Mouse (Mus musculus): ENCODE measurements at regions not wholly inside any gene's neighbourhood (a gene's known extent, or its start where the extent isn't known, plus 50 kb on each side); places are given as distances from the start of the nearest gene placed in this dataset.

- no peaks in the 10 kb centered on the region for H3K9me3 ChIP-seq (replicated peaks; ENCODE audit: control insufficient read depth, low read length)
- 89% methylated on average over 15 of the region's 15 CpGs for WGBS
- H3K36me3 ChIP-seq (replicated peaks; ENCODE audit: control insufficient read depth, insufficient read depth, low read length) = no peaks in the 10 kb centered on the region
- no peak overlapping the region for H3K27ac ChIP-seq (ENCODE audit: low read depth)
- ATAC-seq (ENCODE audit: insufficient read depth, low read depth) = no peak
- H3K4me1 ChIP-seq (ENCODE audit: control insufficient read depth, insufficient read depth) = no peaks in the 10 kb centered on the region
- no peaks in the 10 kb centered on the region for H3K27me3 ChIP-seq (ENCODE audit: control insufficient read depth, insufficient read depth, low read length)
- H3K9ac ChIP-seq (replicated peaks; ENCODE audit: low read depth, low read length) = no peak overlapping the region
- TF ChIP-seq CTCF (IDR thresholded peaks at IDR 0.05; ENCODE audit: low read depth) = no peak
- TF ChIP-seq EP300 (IDR thresholded peaks at IDR 0.05; ENCODE audit: low read depth) = no peak
- H3K4me3 ChIP-seq (ENCODE audit: low read depth, low read length) = no peak overlapping the region
- H3K4me2 ChIP-seq (ENCODE audit: low read depth, low read length) = no peak overlapping the region
- no peak for DNase-seq (ENCODE audit: low spot score)
Measured at GRCm38 (mm10) chr14:25253016-25253850, 205.8 kb upstream of the Zmiz1 start.

GRCm38 (mm10) chr14:25263121-25263520 lies 195.9 kb upstream of the Zmiz1 start:
- 89% methylated on average over 1 of the region's 1 CpGs for WGBS
- H3K9ac ChIP-seq (replicated peaks; ENCODE audit: low read depth, low read length) = no peak overlapping the region
- no peak overlapping the region for H3K4me3 ChIP-seq (ENCODE audit: low read depth, low read length)
- no peaks in the 10 kb centered on the region for H3K4me1 ChIP-seq (ENCODE audit: control insufficient read depth, insufficient read depth)
- H3K9me3 ChIP-seq (replicated peaks; ENCODE audit: control insufficient read depth, low read length) = no peaks in the 10 kb centered on the region
- ATAC-seq (ENCODE audit: insufficient read depth, low read depth) (no peak), DNase-seq (ENCODE audit: low spot score) (no peak)
- no peak overlapping the region for H3K4me2 ChIP-seq (ENCODE audit: low read depth, low read length)
- H3K27me3 ChIP-seq (ENCODE audit: control insufficient read depth, insufficient read depth, low read length) = no peaks in the 10 kb centered on the region
- H3K27ac ChIP-seq (ENCODE audit: low read depth) = no peak overlapping the region
- H3K36me3 ChIP-seq (replicated peaks; ENCODE audit: control insufficient read depth, insufficient read depth, low read length) = no peaks in the 10 kb centered on the region
- TF ChIP-seq CTCF (IDR thresholded peaks at IDR 0.05; ENCODE audit: low read depth) (no peak), EP300 (IDR thresholded peaks at IDR 0.05; ENCODE audit: low read depth) (no peak)

- Histone ChIP-seq H3K4me3 (ENCODE audit: low read depth, low read length) (no peak overlapping the region), H3K9ac (replicated peaks; ENCODE audit: low read depth, low read length) (no peak overlapping the region), H3K9me3 (replicated peaks; ENCODE audit: control insufficient read depth, low read length) (no peaks in the 10 kb centered on the region), H3K4me2 (ENCODE audit: low read depth, low read length) (no peak overlapping the region), H3K27ac (ENCODE audit: low read depth) (no peak overlapping the region), H3K36me3 (replicated peaks; ENCODE audit: control insufficient read depth, insufficient read depth, low read length) (no peaks in the 10 kb centered on the region), H3K4me1 (ENCODE audit: control insufficient read depth, insufficient read depth) (no peaks in the 10 kb centered on the region), H3K27me3 (ENCODE audit: control insufficient read depth, insufficient read depth, low read length) (no peaks in the 10 kb centered on the region)
- no peak for TF ChIP-seq EP300 (IDR thresholded peaks at IDR 0.05; ENCODE audit: low read depth)
- TF ChIP-seq CTCF (IDR thresholded peaks at IDR 0.05; ENCODE audit: low read depth) = no peak
- ATAC-seq (ENCODE audit: insufficient read depth, low read depth) (no peak), DNase-seq (ENCODE audit: low spot score) (no peak)
- WGBS = 63% methylated on average over 4 of the region's 4 CpGs
Measured at GRCm38 (mm10) chr14:25266846-25267245, 192.1 kb upstream of the Zmiz1 start.

- Histone ChIP-seq H3K36me3 (replicated peaks; ENCODE audit: control insufficient read depth, insufficient read depth, low read length) (no peaks in the 10 kb centered on the region), H3K27me3 (ENCODE audit: control insufficient read depth, insufficient read depth, low read length) (no peaks in the 10 kb centered on the region), H3K27ac (ENCODE audit: low read depth) (no peak overlapping the region), H3K9ac (replicated peaks; ENCODE audit: low read depth, low read length) (no peak overlapping the region), H3K4me3 (ENCODE audit: low read depth, low read length) (no peak overlapping the region), H3K9me3 (replicated peaks; ENCODE audit: control insufficient read depth, low read length) (no peaks in the 10 kb centered on the region), H3K4me2 (ENCODE audit: low read depth, low read length) (no peak overlapping the region), H3K4me1 (ENCODE audit: control insufficient read depth, insufficient read depth) (no peaks in the 10 kb centered on the region)
- TF ChIP-seq CTCF (IDR thresholded peaks at IDR 0.05; ENCODE audit: low read depth) = no peak
- TF ChIP-seq EP300 (IDR thresholded peaks at IDR 0.05; ENCODE audit: low read depth) = no peak
- no peak for ATAC-seq (ENCODE audit: insufficient read depth, low read depth)
- no peak for DNase-seq (ENCODE audit: low spot score)
- WGBS = 84% methylated on average over 13 of the region's 13 CpGs
Measured at GRCm38 (mm10) chr14:25268090-25268631, 190.8 kb upstream of the Zmiz1 start.

- Histone ChIP-seq H3K27ac (ENCODE audit: low read depth) (no peak overlapping the region), H3K36me3 (replicated peaks; ENCODE audit: control insufficient read depth, insufficient read depth, low read length) (no peaks in the 10 kb centered on the region), H3K9me3 (replicated peaks; ENCODE audit: control insufficient read depth, low read length) (no peaks in the 10 kb centered on the region), H3K9ac (replicated peaks; ENCODE audit: low read depth, low read length) (no peak overlapping the region), H3K4me1 (ENCODE audit: control insufficient read depth, insufficient read depth) (no peaks in the 10 kb centered on the region), H3K27me3 (ENCODE audit: control insufficient read depth, insufficient read depth, low read length) (no peaks in the 10 kb centered on the region), H3K4me3 (ENCODE audit: low read depth, low read length) (no peak overlapping the region), H3K4me2 (ENCODE audit: low read depth, low read length) (no peak overlapping the region)
- 57% methylated on average over 11 of the region's 11 CpGs for whole genome bisulfite sequencing
- TF ChIP-seq CTCF (IDR thresholded peaks at IDR 0.05; ENCODE audit: low read depth) (no peak), EP300 (IDR thresholded peaks at IDR 0.05; ENCODE audit: low read depth) (no peak)
- ATAC-seq (ENCODE audit: insufficient read depth, low read depth) = no peak
- DNase-seq (ENCODE audit: low spot score) = no peak
Measured at GRCm38 (mm10) chr14:25270227-25270876, 188.6 kb upstream of the Zmiz1 start.
